Mouse (Mus musculus): Measurements from ENCODE around the gene Lyzl6.

DNA sequence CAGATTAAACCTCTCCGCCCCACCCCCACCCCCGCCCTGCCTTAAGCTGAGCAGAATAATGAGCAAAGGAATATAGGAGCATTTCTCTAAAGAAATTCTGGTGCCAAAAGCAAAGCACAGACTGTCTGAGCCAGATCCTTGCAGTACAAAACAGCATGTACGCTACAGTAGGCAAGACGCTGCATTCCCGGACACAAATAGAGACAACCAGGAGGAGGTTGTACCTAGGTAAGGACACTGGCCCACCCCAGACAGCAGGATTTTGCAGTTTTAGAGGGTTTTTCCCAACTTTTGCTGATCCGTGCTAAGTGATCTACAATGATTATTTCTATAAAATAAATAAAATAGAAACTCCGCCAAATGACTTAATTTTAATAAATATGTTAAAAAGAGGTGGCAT lies 10.0 kb upstream of the Lyzl6 start:
- TF ChIP-seq POLR2A (IDR thresholded peaks at IDR 0.05; ENCODE audit: insufficient read length, low read depth) (no peak), TCF12 (IDR thresholded peaks at IDR 0.05; ENCODE audit: insufficient read depth, poor library complexity, severe bottlenecking) (no peak), CEBPB (IDR thresholded peaks at IDR 0.05; ENCODE audit: insufficient read depth, poor library complexity, severe bottlenecking) (no peak), USF1 (IDR thresholded peaks at IDR 0.05; ENCODE audit: low read depth) (no peak), TCF3 (IDR thresholded peaks at IDR 0.05; ENCODE audit: insufficient read length, low read depth) (no peak), SRF (IDR thresholded peaks at IDR 0.05; ENCODE audit: control insufficient read depth, insufficient read length, low read depth) (no peak), MAX (IDR thresholded peaks at IDR 0.05; ENCODE audit: low read depth) (no peak), REST (IDR thresholded peaks at IDR 0.05; ENCODE audit: insufficient read depth, insufficient read length) (no peak), E2F4 (IDR thresholded peaks at IDR 0.05; ENCODE audit: insufficient read depth) (no peak), POLR2AphosphoS2 (IDR thresholded peaks at IDR 0.05; ENCODE audit: insufficient read length, low read depth) (no peak)

All from myocyte (in vitro differentiated cells).